Comparison of ENCODE assay signal across 8 mouse cellular contexts in genomic region chr15:79834130-79834880, GRCm38 (mm10). TPM values are rescaled to one million over a fixed set of nuclear protein-coding genes. Genes with fewer than 3 reads are reported as not detected.
A peak's percentile ranks its signal among the peaks of the same experiment; 100 is the strongest.
DNase-seq lines count a peak whose midpoint lies in the region; ATAC-seq and TF ChIP-seq lines count a peak whose summit lies in the region.

Gene Npcd, minus strand, starts transcription at chr15:79834237.
Gene Cbx6, minus strand, starts transcription at chr15:79834688.

- H3K4me2 ChIP-seq in hindbrain, embryonic 11.5 days (replicated peaks; ENCODE audit: low read depth, low read length): peak within 1 kb of the TSS; percentile 86
- peak within 1 kb of the TSS; percentile 88 for H3K4me2 ChIP-seq in lung, postnatal 0 days (replicated peaks; ENCODE audit: low read depth, low read length)

- no peaks in the 10 kb centered on the region for H3K36me3 ChIP-seq in hindbrain, embryonic 11.5 days (ENCODE audit: control insufficient read depth, insufficient read depth, low read length)
- H3K36me3 ChIP-seq in lung, postnatal 0 days (ENCODE audit: insufficient read depth, low read length): no peaks in the 10 kb centered on the region

- H3K9me3 ChIP-seq in hindbrain, embryonic 11.5 days (ENCODE audit: control insufficient read depth, low read length): no peaks in the 10 kb centered on the region
- H3K9me3 ChIP-seq in lung, postnatal 0 days (ENCODE audit: low read length): no peaks in the 10 kb centered on the region

- peak within 1 kb of the TSS; percentile 87 for H3K27ac ChIP-seq in hindbrain, embryonic 11.5 days (ENCODE audit: low read depth, low read length)
- peak within 1 kb of the TSS; percentile 79 for H3K27ac ChIP-seq in lung, postnatal 0 days (ENCODE audit: low read length)

- peak within 1 kb of the TSS; percentile 70 for H3K4me3 ChIP-seq in hindbrain, embryonic 11.5 days (ENCODE audit: low read depth, low read length)
- peak within 1 kb of the TSS; percentile 73 for H3K4me3 ChIP-seq in lung, postnatal 0 days (ENCODE audit: low read depth, low read length)

- H3K9ac ChIP-seq in hindbrain, embryonic 11.5 days (ENCODE audit: low read depth, low read length): peak within 1 kb of the TSS; percentile 81
- peak within 1 kb of the TSS; percentile 71 for H3K9ac ChIP-seq in lung, postnatal 0 days (replicated peaks; ENCODE audit: low read depth)

- peak; percentile 89 for ATAC-seq in hindbrain, embryonic 11.5 days (ENCODE audit: low FRiP score)
- peak; percentile 94 for ATAC-seq in lung, postnatal 0 days

- no peaks in the 10 kb centered on the region for H3K27me3 ChIP-seq in hindbrain, embryonic 11.5 days (ENCODE audit: control insufficient read depth, insufficient read depth, low read length)
- H3K27me3 ChIP-seq in lung, postnatal 0 days (replicated peaks; ENCODE audit: insufficient read depth, low read length): no peaks in the 10 kb centered on the region

- WGBS in hindbrain, embryonic 11.5 days: under 1% methylated on average over 51 of the region's 58 CpGs
- 1% methylated on average over 40 of the region's 58 CpGs for WGBS in lung, postnatal 0 days

- peak; percentile 99 for DNase-seq in NIH3T3 (ENCODE audit: low read depth)
- peak; percentile 97 for DNase-seq in cerebellum, adult 9-11 months
- DNase-seq in frontal cortex, adult 2 months (ENCODE audit: extremely low spot score in 1 of 2, low spot score in 1 of 2): peak; percentile 95 to 99
- DNase-seq in hindbrain, embryonic 11.5 days (ENCODE audit: low spot score): peak; percentile 99
- DNase-seq in layer of hippocampus, postnatal 10 days (ENCODE audit: low spot score in 2 of 2): peak; percentile 99
- DNase-seq in lung, postnatal 0 days (ENCODE audit: low spot score): peak; percentile 96
- DNase-seq in ovary, postnatal 36 days (ENCODE audit: low spot score): peak; percentile 98
- DNase-seq in thymus, postnatal 14 days: peak; percentile 99

- H3K4me1 ChIP-seq in hindbrain, embryonic 11.5 days (replicated peaks; ENCODE audit: control insufficient read depth, insufficient read depth, low read length): peaks cover 6% of the 10 kb centered on the region; the same call in 1 of the 2 replicates
- peaks cover 3% of the 10 kb centered on the region; the same call in 1 of the 2 replicates for H3K4me1 ChIP-seq in lung, postnatal 0 days (ENCODE audit: insufficient read depth, low read depth, low read length)

- no peak for TF ChIP-seq CTCF in lung, postnatal 0 days (IDR thresholded peaks at IDR 0.05)

- TF ChIP-seq EP300 in lung, postnatal 0 days (IDR thresholded peaks at IDR 0.05): no peak

RNA-seq across cellular contexts. Expression of gene Npcd, which starts in this region (rescaled TPM):
- 2.9 and 4.8 TPM in 2 replicates for polyA plus RNA-seq in frontal cortex, adult 2 months (2012; rRNA removed)
- polyA plus RNA-seq in hindbrain, embryonic 11.5 days (2014; fragmentation: Nextera tagmentation; extraction: Ambion mirVana): 0.26 TPM in 1 of 2 replicates, not detected in the other
- total RNA-seq in layer of hippocampus, postnatal 10 days (2021): 10 to 100 TPM; 12.5 to 13.3 TPM
- polyA plus RNA-seq in lung, postnatal 0 days (2015; fragmentation: Nextera tagmentation; extraction: Ambion mirVana): 0.13 TPM in 1 of 2 replicates, not detected in the other

RNA-seq across cellular contexts. Expression of gene Cbx6, which starts in this region (rescaled TPM):
- polyA plus RNA-seq in frontal cortex, adult 2 months (2012; rRNA removed): 257 and 263 TPM in 2 replicates
- polyA plus RNA-seq in hindbrain, embryonic 11.5 days (2014; fragmentation: Nextera tagmentation; extraction: Ambion mirVana): 10.8 and 14.4 TPM in 2 replicates
- total RNA-seq in layer of hippocampus, postnatal 10 days (2021): 100 to 1,000 TPM; 252 to 277 TPM
- 52.2 and 60.6 TPM in 2 replicates for polyA plus RNA-seq in lung, postnatal 0 days (2015; fragmentation: Nextera tagmentation; extraction: Ambion mirVana)

Comparison
In these comparisons a context has a peak if more than half of its experiments do, and no peak if none do; other contexts are left out.
1. Peak in every context shown above with its lines: DNase-seq, ATAC-seq, H3K4me3 ChIP-seq and H3K27ac ChIP-seq.